Mouse (Mus musculus) liver, postnatal 0 days (tissue): ENCODE measurements at regions not wholly inside any gene's neighbourhood (a gene's known extent, or its start where the extent isn't known, plus 50 kb on each side); places are given as distances from the start of the nearest gene placed in this dataset.

Experiments
- ATAC-seq: fragments of 200-750 bp; cut with Nextera tagmentation; 2 replicates; pipeline ENCODE4 v1.8.0; 2017; ENCODE audit warnings: mild to moderate bottlenecking, moderate library complexity
- DNase-seq: peaks from one replicate; pipeline ENCODE4 v3.0.0-alpha.2; 2016
- H3K27ac ChIP-seq: fragments of 300-500 bp; sonication (generic); 2 replicates; pipeline ENCODE4 v1.5.1; 2014; ENCODE audit warnings: antibody characterized with exemption, moderate library complexity, mild to moderate bottlenecking, low read depth
- H3K27me3 ChIP-seq: fragments of 300-500 bp; sonication (generic); 2 replicates; pipeline ENCODE4 v1.6.1; 2014; ENCODE audit warnings: low read length, control low read depth, mixed read lengths; ENCODE audit not compliant: insufficient read depth
- H3K36me3 ChIP-seq: fragments of 300-500 bp; sonication (generic); replicated peaks from 2 replicates; pipeline ENCODE4 v1.6.1; 2014; ENCODE audit warnings: mild to moderate bottlenecking, control low read depth, low read length, moderate library complexity, mixed read lengths; ENCODE audit not compliant: insufficient read depth
- H3K4me1 ChIP-seq: fragments of 300-500 bp; sonication (generic); 2 replicates; pipeline ENCODE4 v1.6.1; 2014; ENCODE audit warnings: antibody characterized with exemption, mild to moderate bottlenecking, control low read depth; ENCODE audit not compliant: insufficient read depth
- H3K4me2 ChIP-seq: fragments of 300-500 bp; sonication (generic); 2 replicates; pipeline ENCODE4 v1.6.1; 2014; ENCODE audit warnings: low read depth, mild to moderate bottlenecking, low read length, moderate library complexity, mixed read lengths
- H3K4me3 ChIP-seq: fragments of 300-500 bp; sonication (generic); 2 replicates; pipeline ENCODE4 v1.5.1; 2014; ENCODE audit warnings: low read depth, low read length
- H3K9ac ChIP-seq: fragments of 300-500 bp; sonication (generic); replicated peaks from 2 replicates; pipeline ENCODE4 v1.6.1; 2014; ENCODE audit warnings: mild to moderate bottlenecking, moderate library complexity
- H3K9me3 ChIP-seq: fragments of 300-500 bp; sonication (generic); 2 replicates; pipeline ENCODE4 v1.6.1; 2016; ENCODE audit warnings: mild to moderate bottlenecking, control low read depth, low read length, mixed read lengths
- CTCF ChIP-seq: sonication (generic); IDR thresholded peaks from 2 replicates; pipeline ENCODE4 v1.5.1; 2016; ENCODE audit warnings: antibody characterized with exemption, low read depth
- EP300 ChIP-seq: IDR thresholded peaks from 2 replicates; pipeline ENCODE4 v1.6.1; 2016; ENCODE audit warnings: antibody characterized with exemption, low read depth, mild to moderate bottlenecking
- WGBS: fragments of 180-500 bp; shearing (Covaris S2); extraction: QIAGEN DNeasy Blood & Tissue Kit; methylation state at CpG from one replicate; pipeline ENCODE4 v1.1.7; 2014; ENCODE audit not compliant: insufficient replicate concordance; 5-methylcytosine and 5-hydroxymethylcytosine counted together

- ATAC-seq (no peak), DNase-seq (no peak)
- H3K9me3 ChIP-seq: no peaks in the 10 kb centered on the region
- no peak overlapping the region for H3K4me3 ChIP-seq
- H3K36me3 ChIP-seq: no peaks in the 10 kb centered on the region
- H3K4me2 ChIP-seq: no peak overlapping the region
- WGBS: 10% methylated on average over 2 of the region's 2 CpGs
- H3K4me1 ChIP-seq: peaks cover 3% of the 10 kb centered on the region; the same call in 1 of the 2 replicates
- TF ChIP-seq EP300: no peak
- TF ChIP-seq CTCF: no peak
- no peak overlapping the region for H3K9ac ChIP-seq
- H3K27ac ChIP-seq: no peak overlapping the region
- no peaks in the 10 kb centered on the region for H3K27me3 ChIP-seq
These were observed 108.2 kb downstream of the Ccdc71l start for GRCm38 (mm10) chr12:32486729-32487128.

DNA sequence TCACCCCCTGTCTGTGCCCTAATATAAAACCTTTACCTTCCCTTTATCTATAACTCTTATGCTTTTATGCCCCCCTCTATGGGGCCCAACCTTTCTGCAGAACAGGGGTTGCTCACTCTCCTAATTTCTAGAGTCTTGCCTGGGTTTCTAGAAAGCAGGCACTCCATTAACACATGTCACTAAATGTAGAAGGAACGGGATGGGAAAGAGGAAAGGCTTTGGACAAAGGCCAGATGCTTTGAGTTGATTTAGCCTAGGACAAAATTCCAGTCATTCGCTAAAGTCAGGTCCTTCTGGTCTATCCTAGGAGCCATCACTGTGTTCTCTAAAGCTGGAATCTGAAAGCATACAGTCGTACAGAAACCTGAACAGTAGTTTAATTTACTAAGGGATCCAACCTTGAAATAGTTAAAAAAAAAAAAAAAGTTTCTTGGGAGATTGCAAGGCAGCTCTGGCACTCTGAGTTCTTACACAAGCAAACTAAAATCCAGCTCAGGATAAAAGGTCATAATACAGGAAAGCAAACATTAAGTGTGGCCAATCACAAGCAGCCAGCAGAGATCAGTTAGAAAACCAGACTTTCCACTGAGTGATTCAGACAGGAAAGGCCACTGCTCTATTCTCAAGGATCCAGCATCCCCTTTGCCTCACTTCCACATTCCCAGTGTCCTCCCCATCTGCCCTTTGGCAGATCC, 109.5 kb downstream of the Ccdc71l start:
- WGBS: 58% methylated on average over 3 of the region's 3 CpGs
- Histone ChIP-seq H3K36me3 (no peaks in the 10 kb centered on the region), H3K9me3 (no peaks in the 10 kb centered on the region), H3K4me2 (no peak overlapping the region), H3K9ac (no peak overlapping the region), H3K4me3 (no peak overlapping the region), H3K27ac (0 out of 2 replicates have a peak overlapping the region, but pooled peaks have one; percentile 22), H3K27me3 (no peaks in the 10 kb centered on the region), H3K4me1 (peaks cover 3% of the 10 kb centered on the region; the same call in 1 of the 2 replicates)
- ATAC-seq (no peak), DNase-seq (no peak)
- TF ChIP-seq CTCF (no peak), EP300 (no peak)

DNA sequence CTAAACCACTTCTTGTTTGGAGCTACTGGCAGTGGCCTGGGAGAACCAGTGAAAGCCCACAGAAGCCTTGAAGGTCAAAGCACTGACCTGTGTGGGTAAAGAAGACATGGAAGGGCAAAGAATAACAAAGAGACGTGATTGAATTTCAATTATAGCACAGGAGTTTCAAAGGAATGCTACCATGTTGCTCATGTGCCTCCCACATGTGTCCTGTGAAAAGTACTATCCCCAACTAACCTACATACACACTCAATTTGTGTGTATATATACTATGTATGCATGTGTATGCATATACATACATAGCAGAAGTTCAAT, 110.0 kb downstream of the Ccdc71l start:
- no peak overlapping the region for H3K9ac ChIP-seq
- TF ChIP-seq CTCF: no peak
- TF ChIP-seq EP300: no peak
- H3K27ac ChIP-seq: 0 out of 2 replicates have a peak overlapping the region, but pooled peaks have one; percentile 22
- H3K4me2 ChIP-seq: no peak overlapping the region
- ATAC-seq: no peak
- no peak for DNase-seq
- no peaks in the 10 kb centered on the region for H3K36me3 ChIP-seq
- H3K9me3 ChIP-seq: no peaks in the 10 kb centered on the region
- no peaks in the 10 kb centered on the region for H3K27me3 ChIP-seq
- peaks cover 3% of the 10 kb centered on the region; the same call in 1 of the 2 replicates for H3K4me1 ChIP-seq
- 57% methylated on average over 1 of the region's 1 CpGs for WGBS
- no peak overlapping the region for H3K4me3 ChIP-seq

- H3K27me3 ChIP-seq: no peaks in the 10 kb centered on the region
- TF ChIP-seq EP300 (no peak), CTCF (no peak)
- peaks cover 3% of the 10 kb centered on the region; the same call in 1 of the 2 replicates for H3K4me1 ChIP-seq
- DNase-seq: no peak
- H3K9ac ChIP-seq: no peak overlapping the region
- H3K4me2 ChIP-seq: no peak overlapping the region
- no peak overlapping the region for H3K4me3 ChIP-seq
- no peaks in the 10 kb centered on the region for H3K36me3 ChIP-seq
- ATAC-seq: no peak
- H3K27ac ChIP-seq: no peak overlapping the region
- H3K9me3 ChIP-seq: no peaks in the 10 kb centered on the region
These were observed 111.1 kb downstream of the Ccdc71l start for GRCm38 (mm10) chr12:32489415-32490139.

DNA sequence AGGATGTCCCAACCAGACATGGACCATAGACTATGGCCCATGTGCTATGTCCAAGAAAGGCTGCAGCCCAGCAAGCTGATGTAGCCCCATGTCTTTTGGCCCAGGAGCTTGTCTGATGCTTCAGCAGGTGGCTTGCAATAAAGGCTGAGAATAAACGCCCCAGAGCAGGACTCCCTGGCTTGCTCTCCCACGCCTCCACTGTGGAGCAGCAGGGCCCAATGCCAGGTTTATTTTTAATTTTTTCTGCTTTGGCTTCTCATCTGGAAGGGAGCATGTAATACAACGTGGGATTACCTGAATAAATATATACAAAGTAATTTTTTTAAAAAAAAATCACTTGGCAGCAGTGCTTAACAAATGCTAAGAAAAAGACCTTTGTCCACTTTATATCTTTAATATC, 125.7 kb downstream of the Ccdc71l start:
- Histone ChIP-seq H3K4me1 (no peaks in the 10 kb centered on the region), H3K9me3 (no peaks in the 10 kb centered on the region), H3K36me3 (no peaks in the 10 kb centered on the region), H3K4me2 (no peak overlapping the region), H3K4me3 (no peak overlapping the region), H3K27me3 (no peaks in the 10 kb centered on the region), H3K9ac (no peak overlapping the region), H3K27ac (no peak overlapping the region)
- WGBS: 61% methylated on average over 3 of the region's 3 CpGs
- ATAC-seq (no peak), DNase-seq (no peak)
- no peak for TF ChIP-seq EP300
- TF ChIP-seq CTCF: no peak

DNA sequence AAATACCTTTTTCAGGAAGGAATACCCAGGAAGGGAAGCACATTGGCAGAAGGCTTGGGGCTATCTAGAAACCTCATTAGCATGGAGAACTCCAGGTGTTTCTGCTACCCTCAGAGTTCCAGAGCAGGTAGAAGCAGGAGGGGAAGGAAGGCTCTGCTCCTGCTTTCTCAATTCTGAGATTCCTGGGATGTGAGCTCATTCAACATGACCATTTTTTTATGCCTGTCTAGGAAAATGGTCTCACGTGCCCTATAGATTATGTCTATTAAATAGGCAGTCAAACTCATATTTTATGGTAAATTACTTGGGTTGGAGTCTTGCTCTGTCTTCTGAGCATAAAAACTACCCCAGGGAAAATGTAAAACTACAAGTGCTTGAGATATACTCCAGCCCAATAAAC, 130.2 kb downstream of the Ccdc71l start:
- no peak for DNase-seq
- no peaks in the 10 kb centered on the region for H3K27me3 ChIP-seq
- H3K27ac ChIP-seq: no peak overlapping the region
- no peak overlapping the region for H3K4me3 ChIP-seq
- TF ChIP-seq CTCF (no peak), EP300 (no peak)
- WGBS: 84% methylated on average over 1 of the region's 1 CpGs
- H3K4me2 ChIP-seq: no peak overlapping the region
- ATAC-seq: no peak
- H3K9me3 ChIP-seq: no peaks in the 10 kb centered on the region
- H3K9ac ChIP-seq: no peak overlapping the region
- H3K36me3 ChIP-seq: no peaks in the 10 kb centered on the region
- H3K4me1 ChIP-seq: no peaks in the 10 kb centered on the region
